Mouse (Mus musculus) ovary, adult 18-20 months (tissue): ENCODE data around the gene Cyld.
"Not testable (repeated sequence)": the region's sequence is repeated elsewhere in the genome, so short reads cannot be mapped to it uniquely, and the experiment has no call there.

Source experiments
- DNase-seq: peaks from one replicate; pipeline ENCODE4 v3.0.0; 2022; ENCODE audit warnings: low spot score, mixed read lengths

The Cyld gene

DNA sequence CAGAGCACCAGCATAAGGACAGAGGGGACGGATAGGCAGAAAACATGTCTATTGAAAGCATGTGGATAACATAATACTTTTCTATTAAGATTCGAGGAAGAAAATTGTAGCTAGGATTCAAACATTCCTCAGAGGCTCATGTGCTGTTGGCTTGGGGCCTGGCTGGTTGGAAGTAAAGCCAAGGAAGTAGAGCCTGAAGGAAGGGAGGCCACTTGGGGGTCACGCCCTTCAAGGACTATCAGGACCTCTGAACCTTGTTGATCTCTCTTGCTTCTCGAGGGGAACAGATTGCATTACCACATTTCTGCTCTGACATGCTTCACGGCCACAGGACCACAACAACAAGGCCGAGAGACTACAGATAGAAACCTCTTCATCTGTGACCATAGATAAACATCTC, 7.7 kb upstream of the Cyld start:
- DNase-seq, result no peak

- no peak for DNase-seq
These were observed 6.9 kb upstream of the Cyld start for GRCm38 (mm10) chr8:88689891-88690290.

- no peak for DNase-seq
These were observed 5.4 kb upstream of the Cyld start for GRCm38 (mm10) chr8:88691342-88691948.

DNA sequence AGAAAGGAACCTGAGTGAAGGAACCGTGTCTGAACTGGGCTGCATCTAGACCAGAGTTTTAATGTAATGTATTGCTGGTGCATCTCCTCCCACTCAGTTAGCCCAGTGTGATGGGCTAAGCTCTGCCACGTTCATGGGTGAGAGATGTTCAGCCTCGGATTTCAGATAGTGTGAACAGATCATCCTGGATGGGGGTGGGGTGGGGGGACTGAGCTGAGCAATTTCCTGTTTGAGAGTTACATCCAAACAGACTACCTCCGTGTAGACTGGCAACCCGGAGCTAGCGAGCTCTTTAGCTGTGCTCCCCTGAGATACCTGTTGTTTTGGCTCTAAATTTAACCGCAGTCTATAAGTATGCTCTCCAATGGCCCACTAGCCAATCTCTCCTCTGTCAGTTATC, 4.9 kb upstream of the Cyld start:
- no peak for DNase-seq

- no peak for DNase-seq
These were observed 4.0 kb upstream of the Cyld start for GRCm38 (mm10) chr8:88692866-88693265.

DNA sequence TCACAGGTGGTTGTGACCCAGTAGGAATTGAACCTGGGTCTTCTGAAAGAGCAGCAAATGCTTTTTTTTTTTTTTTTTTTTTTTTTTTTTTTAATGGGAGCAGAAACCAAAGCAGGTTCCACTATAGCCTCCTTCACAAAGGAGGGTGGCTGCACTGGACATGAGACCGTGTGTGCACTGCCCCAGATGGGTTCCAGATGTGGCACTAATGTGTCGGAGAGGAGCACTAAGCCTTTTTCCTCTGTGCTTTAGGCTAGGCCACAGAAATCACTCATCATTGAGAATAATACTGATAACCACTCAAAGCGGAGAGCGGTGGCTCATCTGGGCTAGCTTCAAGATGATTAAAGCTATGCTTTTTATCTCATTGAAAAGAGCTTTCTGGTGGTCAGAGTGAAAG, 3.5 kb upstream of the Cyld start:
- no peak for DNase-seq

DNA sequence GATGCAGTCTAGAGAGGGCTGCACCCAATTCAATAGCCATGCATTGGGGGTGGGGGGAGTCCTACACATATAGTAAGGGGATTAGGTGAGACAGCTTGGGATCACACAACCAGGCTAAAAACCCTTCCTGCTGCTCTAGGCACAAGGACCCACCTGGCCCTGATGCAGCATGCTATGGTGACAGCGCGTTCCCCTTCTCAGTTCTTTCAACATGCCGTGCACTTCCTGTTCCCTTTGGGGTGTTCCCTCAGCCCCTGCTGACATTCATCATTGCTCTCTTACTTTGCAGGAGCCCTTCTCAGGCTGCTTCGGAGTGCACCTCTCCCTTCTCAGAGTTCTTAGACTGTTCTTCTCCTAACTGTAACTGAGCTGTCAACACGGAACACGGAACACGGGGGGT, 2.5 kb upstream of the Cyld start:
- no peak for DNase-seq

DNA sequence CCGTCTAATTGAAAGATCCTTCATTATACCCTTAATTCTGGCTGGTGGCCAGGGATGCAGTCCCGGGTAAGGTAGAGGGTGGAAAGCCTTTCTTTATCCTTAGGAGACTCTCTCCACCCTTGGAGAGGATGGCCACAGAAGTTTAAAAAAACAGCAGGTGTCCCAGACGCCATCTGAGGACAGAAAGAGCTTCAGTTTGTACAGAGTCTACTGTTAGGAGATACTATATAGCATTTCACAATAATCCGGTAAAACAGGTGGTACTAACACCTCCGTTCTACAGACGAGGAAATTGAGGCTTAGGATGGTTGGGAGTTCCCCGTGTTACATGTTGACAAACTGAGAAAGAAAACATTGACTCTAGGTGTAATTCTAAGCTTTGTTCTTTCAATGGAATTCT, 600 bp upstream of the Cyld start:
- DNase-seq, result no peak

GRCm38 (mm10) chr8:88697642-88698031, 809 bp downstream of the Cyld start:
- no peak for DNase-seq

DNA sequence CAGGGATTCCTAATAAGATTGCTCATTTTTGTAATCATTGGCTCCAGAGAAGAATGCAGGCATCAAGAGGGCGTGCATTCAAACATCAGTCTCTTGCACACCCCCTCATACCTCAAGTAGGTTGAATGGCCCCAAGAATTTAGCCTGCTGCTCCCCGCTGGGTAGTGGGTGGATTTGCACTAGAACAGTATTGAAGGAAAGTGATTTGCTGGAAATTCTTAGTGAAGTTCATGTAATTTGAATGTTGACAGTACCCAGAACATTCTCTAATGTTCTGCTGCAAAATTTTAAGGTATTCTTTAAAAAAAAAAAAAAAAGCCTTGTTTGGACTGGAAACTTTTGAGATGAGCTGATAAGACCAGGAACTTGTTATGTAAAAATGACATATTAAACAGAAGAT, 1.2 kb downstream of the Cyld start:
- no peak for DNase-seq

DNA sequence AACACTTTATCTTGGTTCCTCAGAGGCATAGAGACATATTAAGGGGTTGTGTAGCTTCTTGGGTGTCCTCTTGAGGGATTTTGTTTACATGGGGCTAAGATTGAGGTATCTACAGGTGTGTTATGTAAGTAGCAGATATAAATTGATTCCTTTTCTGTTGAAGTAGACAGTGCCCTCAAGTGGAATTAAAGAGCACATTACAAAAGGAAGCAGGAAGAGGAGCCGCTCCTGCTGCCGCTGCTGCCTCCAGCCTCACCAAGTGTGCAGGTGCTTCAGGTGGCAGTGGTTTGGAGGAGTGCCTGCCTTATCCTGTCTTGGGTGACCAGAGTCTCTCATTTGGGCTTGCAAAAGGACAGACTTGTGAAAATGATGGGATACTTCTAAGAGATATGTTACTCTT, 4.8 kb downstream of the Cyld start:
- no peak for DNase-seq

- DNase-seq, result no peak
These were observed 6.0 kb downstream of the Cyld start for GRCm38 (mm10) chr8:88702816-88703215.

- DNase-seq, result no peak
These were observed 26.6 kb downstream of the Cyld start for GRCm38 (mm10) chr8:88723256-88723963.

GRCm38 (mm10) chr8:88755175-88755791, 58.5 kb downstream of the Cyld start:
- DNase-seq, result peak; percentile 65

DNA sequence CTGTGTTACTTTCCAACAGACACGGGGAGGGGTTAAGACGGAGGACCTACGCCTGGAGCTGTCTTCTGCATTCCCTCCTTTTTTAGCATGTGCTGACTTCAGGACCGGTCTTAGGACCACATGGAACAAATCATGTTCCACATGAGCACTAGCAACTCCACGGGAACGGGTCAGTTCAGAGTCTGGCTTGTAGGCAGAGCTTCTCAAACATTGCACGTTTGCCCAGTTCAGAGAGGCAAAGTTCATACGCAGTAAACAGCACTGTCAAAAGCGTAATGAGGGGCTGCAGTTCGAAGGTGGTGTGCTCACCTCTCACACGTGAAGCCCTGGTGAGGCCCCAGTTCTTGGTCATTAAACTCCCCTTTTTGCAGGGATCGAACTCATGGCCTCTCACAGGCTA, 65.2 kb downstream of the Cyld start:
- DNase-seq, result no peak

DNA sequence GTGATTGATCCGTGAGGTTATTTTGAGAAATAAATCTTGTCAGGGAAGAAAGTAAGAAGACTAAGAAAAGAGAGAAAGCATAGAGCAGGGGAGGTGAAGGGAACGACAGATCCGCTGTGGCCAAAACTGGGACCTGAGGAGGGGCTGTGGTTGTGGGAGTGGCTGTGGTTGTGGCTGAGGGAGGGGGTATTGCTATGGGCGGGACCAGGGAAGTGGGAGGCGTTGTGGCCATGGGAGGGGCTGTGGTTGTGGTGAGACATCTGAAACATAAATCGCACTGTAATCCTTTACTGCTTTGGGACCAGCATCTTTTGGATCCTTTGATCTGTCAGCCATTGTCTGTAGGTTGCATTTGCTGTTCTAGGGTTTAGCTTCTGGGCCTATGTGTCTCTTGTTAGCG, 74.4 kb downstream of the Cyld start:
- no peak for DNase-seq

GRCm38 (mm10) chr8:88774593-88775297, 77.9 kb downstream of the Cyld start:
- DNase-seq, result no peak

GRCm38 (mm10) chr8:88775298-88775646, 78.4 kb downstream of the Cyld start:
- no peak for DNase-seq

- no peak for DNase-seq
These were observed 83.3 kb downstream of the Cyld start for GRCm38 (mm10) chr8:88780142-88780541.

DNA sequence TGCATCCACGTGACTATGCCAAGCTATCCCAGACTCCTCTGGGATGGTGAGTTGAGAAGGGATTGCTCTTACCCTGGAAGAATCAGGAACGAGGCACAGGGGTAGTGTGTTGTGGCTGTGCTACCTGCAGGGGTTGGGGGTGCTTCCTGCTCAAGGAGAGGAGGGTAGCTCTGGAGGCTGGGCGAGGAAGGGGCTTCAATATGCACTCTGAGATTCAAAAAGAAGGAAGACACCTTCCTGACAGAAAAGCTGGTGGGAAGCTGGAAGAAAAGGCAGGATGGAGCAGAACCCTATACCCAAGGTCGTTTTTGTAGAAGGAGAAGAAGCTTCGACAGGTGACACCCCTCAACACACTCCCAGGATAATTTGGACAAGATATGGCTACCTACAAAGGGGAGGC, 84.5 kb downstream of the Cyld start:
- DNase-seq, result no peak

DNA sequence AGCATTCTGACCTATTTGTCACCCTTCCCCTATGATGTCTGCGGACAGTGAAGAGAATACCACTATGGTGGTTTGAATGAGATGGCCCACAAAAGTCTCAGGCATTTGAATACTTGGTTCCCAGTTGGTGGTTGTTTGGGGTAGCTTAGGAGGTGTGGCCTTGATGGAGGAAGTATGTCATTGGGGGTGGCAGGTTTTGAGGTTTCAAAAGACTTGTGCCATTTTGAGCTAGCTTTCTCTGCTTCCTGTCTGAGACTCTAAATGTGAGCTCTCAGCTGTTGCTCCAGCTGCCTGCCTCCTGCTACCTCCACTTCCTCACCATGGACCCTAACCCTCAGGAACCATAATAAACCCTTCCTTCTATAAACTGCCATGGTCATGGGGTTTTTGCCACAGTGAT, 86.9 kb downstream of the Cyld start:
- no peak for DNase-seq

DNA sequence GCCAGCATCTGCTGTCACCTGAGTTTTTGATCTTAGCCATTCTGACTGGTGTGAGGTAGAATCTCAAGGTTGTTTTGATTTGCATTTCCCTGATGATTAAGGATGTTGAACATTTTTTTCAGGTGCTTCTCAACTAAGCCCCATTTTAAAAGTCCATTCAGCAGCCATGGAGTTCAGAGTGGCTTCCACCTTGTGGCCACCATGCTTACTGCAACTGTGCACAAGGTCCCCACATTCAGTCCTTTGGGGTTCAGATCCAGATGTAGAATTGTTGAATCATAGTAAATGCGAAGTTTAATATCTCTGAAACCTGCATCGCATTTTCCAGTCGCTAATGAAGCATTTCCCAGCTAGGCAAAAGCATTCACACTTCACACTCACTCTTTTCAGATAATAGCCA, 91.5 kb downstream of the Cyld start:
- DNase-seq, result not testable (repeated sequence)

- peak; percentile 20 for DNase-seq
These were observed 96.0 kb downstream of the Cyld start for GRCm38 (mm10) chr8:88792691-88793323.
